Mouse (Mus musculus) embryonic facial prominence, embryonic 14.5 days (tissue): Measurements from ENCODE around the gene Ppp1r16b. TPM values are rescaled to one million over a fixed set of nuclear protein-coding genes. Genes with fewer than 3 reads are reported as not detected.
A peak's percentile ranks its signal among the peaks of the same experiment; 100 is the strongest.
"Not testable (repeated sequence)": the region's sequence is repeated elsewhere in the genome, so short reads cannot be mapped to it uniquely, and the experiment has no call there.

Experiments used
- ATAC-seq: fragments of 200-750 bp; cut with Nextera tagmentation; 2 replicates; pipeline ENCODE4 v1.8.0; 2017; ENCODE audit warnings: low read depth, moderate number of reproducible peaks, moderate TSS enrichment
- DNase-seq: peaks from one replicate; pipeline ENCODE4 v3.0.0-alpha.2; 2015; ENCODE audit warnings: low spot score
- H3K27ac ChIP-seq: fragments of 300-500 bp; sonication (generic); replicated peaks from 2 replicates; pipeline ENCODE4 v1.5.1; 2014; ENCODE audit warnings: low read depth, mild to moderate bottlenecking, low read length, moderate library complexity
- H3K27me3 ChIP-seq: fragments of 300-500 bp; sonication (generic); replicated peaks from 2 replicates; pipeline ENCODE4 v1.6.1; 2014; ENCODE audit warnings: low read length; ENCODE audit not compliant: control insufficient read depth, insufficient read depth
- H3K36me3 ChIP-seq: fragments of 300-500 bp; sonication (generic); 2 replicates; pipeline ENCODE4 v1.6.1; 2014; ENCODE audit warnings: low read length, mixed read lengths; ENCODE audit not compliant: control insufficient read depth, insufficient read depth
- H3K4me1 ChIP-seq: fragments of 300-500 bp; sonication (generic); 2 replicates; pipeline ENCODE4 v1.6.1; 2014; ENCODE audit warnings: antibody characterized with exemption, low read length; ENCODE audit not compliant: control insufficient read depth, insufficient read depth
- H3K4me2 ChIP-seq: fragments of 300-500 bp; sonication (generic); 2 replicates; pipeline ENCODE4 v1.6.1; 2014; ENCODE audit warnings: low read depth, mild to moderate bottlenecking, low read length, moderate library complexity, mixed read lengths
- H3K4me3 ChIP-seq: fragments of 300-500 bp; sonication (generic); 2 replicates; pipeline ENCODE4 v1.5.1; 2014; ENCODE audit warnings: low read depth, mild to moderate bottlenecking, low read length
- H3K9ac ChIP-seq: fragments of 300-500 bp; sonication (generic); 2 replicates; pipeline ENCODE4 v1.6.1; 2014; ENCODE audit warnings: low read depth, mild to moderate bottlenecking, low read length, moderate library complexity, mixed read lengths
- H3K9me3 ChIP-seq: fragments of 300-500 bp; sonication (generic); 2 replicates; pipeline ENCODE4 v1.6.1; 2016; ENCODE audit warnings: low read length; ENCODE audit not compliant: control insufficient read depth
- WGBS: fragments of 180-500 bp; shearing (Covaris S2); extraction: QIAGEN DNeasy Blood & Tissue Kit; methylation state at CpG from one replicate; pipeline ENCODE4 v1.1.7; 2014; 5-methylcytosine and 5-hydroxymethylcytosine counted together
- polyA plus RNA-seq: library from polyadenylated mRNA; unstranded; fragments of >200 nt; fragmentation: Nextera tagmentation; extraction: Ambion mirVana; gene quantifications from 2 replicates; pipeline ENCODE4 v1.2.1, GENCODE M21; 2014

Gene Ppp1r16b
- polyA plus RNA-seq, 1 experiment from 2014 or later: 4.3 TPM

GRCm38 (mm10) chr2:158730896-158731295, 65.7 kb downstream of the Ppp1r16b start:
- H3K9me3 ChIP-seq: no peaks in the 10 kb centered on the region
- no peak overlapping the region for H3K4me2 ChIP-seq
- H3K4me1 ChIP-seq: no peaks in the 10 kb centered on the region
- H3K4me3 ChIP-seq: no peak overlapping the region
- no peak overlapping the region for H3K27ac ChIP-seq
- H3K9ac ChIP-seq: no peak overlapping the region
- ATAC-seq: no peak
- WGBS: 60% methylated on average over 3 of the region's 3 CpGs
- H3K27me3 ChIP-seq: no peaks in the 10 kb centered on the region
- DNase-seq: no peak
- no peaks in the 10 kb centered on the region for H3K36me3 ChIP-seq

- DNase-seq (no peak), ATAC-seq (no peak)
- no peaks in the 10 kb centered on the region for H3K36me3 ChIP-seq
- no peak overlapping the region for H3K27ac ChIP-seq
- H3K4me1 ChIP-seq: no peaks in the 10 kb centered on the region
- WGBS: 80% methylated on average over 9 of the region's 9 CpGs
- H3K9me3 ChIP-seq: no peaks in the 10 kb centered on the region
- H3K9ac ChIP-seq: no peak overlapping the region
- no peaks in the 10 kb centered on the region for H3K27me3 ChIP-seq
- H3K4me2 ChIP-seq: no peak overlapping the region
- no peak overlapping the region for H3K4me3 ChIP-seq
Observed at GRCm38 (mm10) chr2:158732521-158732920, 67.3 kb downstream of the Ppp1r16b start.

- Histone ChIP-seq H3K27me3 (no peaks in the 10 kb centered on the region), H3K4me3 (no peak overlapping the region), H3K36me3 (no peaks in the 10 kb centered on the region), H3K27ac (no peak overlapping the region), H3K9ac (no peak overlapping the region), H3K9me3 (no peaks in the 10 kb centered on the region), H3K4me1 (no peaks in the 10 kb centered on the region), H3K4me2 (no peak overlapping the region)
- no peak for ATAC-seq
- WGBS: 68% methylated on average over 4 of the region's 4 CpGs
- DNase-seq: no peak
Observed at GRCm38 (mm10) chr2:158733136-158733535, 67.9 kb downstream of the Ppp1r16b start.

GRCm38 (mm10) chr2:158733914-158734313, 68.7 kb downstream of the Ppp1r16b start:
- WGBS: 81% methylated on average over 6 of the region's 6 CpGs
- ATAC-seq (no peak), DNase-seq (no peak)
- Histone ChIP-seq H3K4me2 (no peak overlapping the region), H3K4me1 (no peaks in the 10 kb centered on the region), H3K27ac (no peak overlapping the region), H3K36me3 (no peaks in the 10 kb centered on the region), H3K9me3 (no peaks in the 10 kb centered on the region), H3K9ac (no peak overlapping the region), H3K27me3 (no peaks in the 10 kb centered on the region), H3K4me3 (no peak overlapping the region)

- Histone ChIP-seq H3K4me1 (no peaks in the 10 kb centered on the region), H3K27ac (no peak overlapping the region), H3K27me3 (no peaks in the 10 kb centered on the region), H3K9me3 (no peaks in the 10 kb centered on the region), H3K4me3 (no peak overlapping the region), H3K4me2 (no peak overlapping the region), H3K36me3 (no peaks in the 10 kb centered on the region), H3K9ac (no peak overlapping the region)
- DNase-seq (peak; percentile 52), ATAC-seq (no peak)
- WGBS: 79% methylated on average over 7 of the region's 7 CpGs
Observed at GRCm38 (mm10) chr2:158734500-158735152, 69.4 kb downstream of the Ppp1r16b start.

- Histone ChIP-seq H3K9ac (no peak overlapping the region), H3K27ac (no peak overlapping the region), H3K4me3 (no peak overlapping the region), H3K27me3 (no peaks in the 10 kb centered on the region), H3K9me3 (no peaks in the 10 kb centered on the region), H3K4me2 (no peak overlapping the region), H3K4me1 (no peaks in the 10 kb centered on the region), H3K36me3 (no peaks in the 10 kb centered on the region)
- DNase-seq: no peak
- no peak for ATAC-seq
- 81% methylated on average over 8 of the region's 8 CpGs for WGBS
Observed at GRCm38 (mm10) chr2:158735340-158735739, 70.1 kb downstream of the Ppp1r16b start.

GRCm38 (mm10) chr2:158736247-158736646, 71.0 kb downstream of the Ppp1r16b start:
- ATAC-seq, H3K9ac ChIP-seq, DNase-seq, H3K4me2 ChIP-seq, H3K9me3 ChIP-seq, H3K4me3 ChIP-seq, H3K27me3 ChIP-seq, H3K27ac ChIP-seq, H3K4me1 ChIP-seq, H3K36me3 ChIP-seq: not testable (repeated sequence)
- 79% methylated on average over 4 of the region's 4 CpGs for WGBS

- no peaks in the 10 kb centered on the region for H3K9me3 ChIP-seq
- 83% methylated on average over 11 of the region's 11 CpGs for WGBS
- no peaks in the 10 kb centered on the region for H3K36me3 ChIP-seq
- H3K4me1 ChIP-seq: no peaks in the 10 kb centered on the region
- ATAC-seq: no peak
- no peak overlapping the region for H3K4me2 ChIP-seq
- no peak for DNase-seq
- no peaks in the 10 kb centered on the region for H3K27me3 ChIP-seq
- H3K4me3 ChIP-seq: no peak overlapping the region
- no peak overlapping the region for H3K9ac ChIP-seq
- H3K27ac ChIP-seq: no peak overlapping the region
Observed at GRCm38 (mm10) chr2:158738591-158738990, 73.4 kb downstream of the Ppp1r16b start.

GRCm38 (mm10) chr2:158739113-158739512, 73.9 kb downstream of the Ppp1r16b start:
- H3K27ac ChIP-seq: no peak overlapping the region
- WGBS: 77% methylated on average over 3 of the region's 3 CpGs

More at GRCm38 (mm10) chr2:158739113-158739512, 73.9 kb downstream of the Ppp1r16b start:
- H3K4me2 ChIP-seq: no peak overlapping the region
- ATAC-seq (no peak), DNase-seq (no peak)
- H3K9me3 ChIP-seq: no peaks in the 10 kb centered on the region
- H3K9ac ChIP-seq: no peak overlapping the region
- no peaks in the 10 kb centered on the region for H3K27me3 ChIP-seq
- no peaks in the 10 kb centered on the region for H3K36me3 ChIP-seq
- no peaks in the 10 kb centered on the region for H3K4me1 ChIP-seq
- no peak overlapping the region for H3K4me3 ChIP-seq
